Mouse (Mus musculus): ENCODE results near the gene Ifit2. TPM values are rescaled to one million over a fixed set of nuclear protein-coding genes. Genes with fewer than 3 reads are reported as not detected.

Gene Ifit2
- 14.3 TPM for polyA plus RNA-seq (2014; fragmentation: Illumina TruSeq; extraction: RNeasy Lipid Tissue Mini Kit (QIAGEN cat#74804); ENCODE audit: low replicate concordance)

DNA sequence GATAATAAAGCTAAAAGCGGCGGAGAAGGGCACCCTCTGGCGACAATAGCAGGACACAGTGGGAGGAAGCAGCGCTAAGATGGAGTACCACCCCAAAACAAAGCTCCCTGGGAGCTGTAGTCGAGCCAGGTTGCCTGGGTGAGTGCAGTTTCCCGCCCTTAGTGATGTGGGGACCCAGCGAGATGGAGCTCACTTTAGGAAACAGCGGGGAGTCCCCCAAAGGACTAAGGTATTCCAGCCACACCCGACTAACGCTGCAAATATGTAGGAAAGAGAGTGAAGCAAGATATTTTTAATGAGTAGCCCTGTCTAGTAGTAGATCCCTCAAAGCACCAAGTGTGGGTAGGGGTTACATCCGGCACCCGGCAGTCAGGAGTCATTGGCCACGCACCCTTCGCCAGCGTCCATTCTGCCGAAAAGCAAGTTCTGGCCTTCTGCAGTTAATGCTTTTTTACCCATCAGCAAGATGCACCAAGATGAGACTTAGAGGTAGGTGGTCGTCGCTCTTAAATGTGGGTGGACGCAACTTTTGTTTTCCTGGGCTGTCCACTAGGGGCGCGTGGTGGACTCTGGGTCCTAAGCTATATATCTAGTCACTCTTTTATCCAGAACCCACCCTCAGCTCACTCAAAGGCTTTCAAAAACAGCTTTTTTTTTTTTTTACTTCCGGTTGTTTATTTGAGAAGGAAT lies at the start of gene Ifit2:
Gene Ifit2 (plus strand): TSS at position 161 of the 690 bp plus-strand sequence.

DNA sequence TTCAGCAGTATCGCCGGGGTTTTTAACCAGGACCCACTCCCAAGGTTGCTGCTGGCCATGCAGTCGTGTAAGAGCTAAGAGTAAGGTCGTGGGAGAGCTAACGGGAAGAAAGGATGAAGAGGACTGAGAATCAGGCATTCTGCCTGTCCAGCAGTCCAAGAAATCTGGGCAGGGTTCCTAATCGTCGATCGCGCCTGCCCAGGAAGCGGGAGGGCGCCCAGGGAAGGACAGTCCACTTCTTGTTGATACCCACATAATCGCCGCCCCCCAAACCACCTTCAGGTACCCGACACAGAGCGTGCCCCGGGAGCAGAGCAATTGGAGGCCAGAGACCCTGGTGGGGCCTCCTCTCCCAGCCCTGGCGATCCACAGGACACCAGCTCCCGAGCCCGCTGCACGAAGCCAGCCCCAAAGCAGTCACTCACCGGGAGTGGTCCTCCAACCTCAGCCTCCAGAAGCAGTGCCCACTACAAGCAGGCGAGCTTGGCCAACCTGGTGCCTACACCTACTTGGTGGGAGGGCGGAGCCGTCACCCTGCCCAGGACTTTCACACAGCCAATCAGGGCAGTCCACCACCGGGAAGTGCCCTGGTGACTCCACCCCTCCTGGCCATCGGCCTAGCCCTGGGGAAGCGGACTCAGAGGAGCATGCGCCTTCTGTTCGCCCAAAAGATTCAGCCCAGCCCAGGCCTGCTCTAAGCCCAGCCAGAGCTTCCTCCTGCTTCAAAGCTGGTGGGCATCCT lies 23.4 kb upstream of the Ifit2 start, which contains the start of gene Lipa:
Gene Lipa (minus strand): TSS at position 534 of the 742 bp plus-strand sequence.

DNA sequence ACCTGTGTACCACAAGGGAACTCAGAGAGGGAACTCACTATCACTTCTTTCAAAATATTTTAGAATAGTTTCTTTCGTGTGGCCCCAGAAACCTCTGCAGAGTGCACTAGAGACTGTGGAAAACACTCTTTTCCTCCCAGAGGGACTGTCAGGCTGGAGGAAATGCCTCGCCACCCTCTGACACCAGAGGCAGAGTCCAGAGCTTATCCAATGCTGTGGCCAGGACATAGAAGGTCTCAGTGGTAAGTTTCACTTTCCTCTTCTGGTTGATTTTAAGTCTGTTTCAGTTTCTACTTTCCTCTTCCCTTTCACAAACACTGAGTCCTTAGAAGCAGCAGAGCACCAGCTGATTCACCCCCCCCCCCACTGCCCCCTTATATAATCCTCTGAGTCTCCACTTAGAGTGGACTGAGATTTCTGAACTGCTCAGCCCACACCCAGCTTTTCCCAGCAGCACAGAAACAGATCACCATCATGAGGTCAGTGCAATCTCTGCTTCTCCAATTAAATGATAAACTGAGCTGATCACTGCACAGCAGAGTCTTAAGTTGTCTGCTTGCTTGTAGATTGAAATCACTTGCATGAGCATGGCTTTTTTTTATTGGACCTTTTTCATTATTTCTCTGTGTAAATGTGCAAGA lies 32.8 kb downstream of the Ifit2 start, which contains the start of gene Ifit3:
Gene Ifit3 (plus strand): TSS at position 406 of the 641 bp plus-strand sequence.

DNA sequence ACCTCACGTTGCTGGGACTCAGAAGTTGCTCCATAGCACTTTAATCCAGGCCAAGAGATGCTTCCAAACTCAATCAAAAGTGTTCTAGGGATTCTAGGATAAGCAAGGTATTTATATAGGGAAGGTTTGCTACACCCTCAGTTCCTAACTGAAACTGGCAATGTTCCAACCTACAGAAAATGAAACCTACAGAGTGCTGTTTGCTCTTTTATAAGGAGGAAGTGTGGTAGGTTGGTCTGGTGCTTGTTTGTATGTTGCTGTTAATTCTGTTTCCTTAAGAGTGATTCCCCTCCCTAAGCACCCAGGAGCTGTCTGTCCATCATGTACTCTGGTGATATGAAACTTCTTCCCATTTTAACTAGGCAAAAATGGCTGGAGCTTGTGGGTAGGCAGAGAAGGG lies 51.4 kb downstream of the Ifit2 start, which contains the start of gene Ifit1bl1:
Gene Ifit1bl1 (minus strand): TSS at position 69 of the 400 bp plus-strand sequence.

DNA sequence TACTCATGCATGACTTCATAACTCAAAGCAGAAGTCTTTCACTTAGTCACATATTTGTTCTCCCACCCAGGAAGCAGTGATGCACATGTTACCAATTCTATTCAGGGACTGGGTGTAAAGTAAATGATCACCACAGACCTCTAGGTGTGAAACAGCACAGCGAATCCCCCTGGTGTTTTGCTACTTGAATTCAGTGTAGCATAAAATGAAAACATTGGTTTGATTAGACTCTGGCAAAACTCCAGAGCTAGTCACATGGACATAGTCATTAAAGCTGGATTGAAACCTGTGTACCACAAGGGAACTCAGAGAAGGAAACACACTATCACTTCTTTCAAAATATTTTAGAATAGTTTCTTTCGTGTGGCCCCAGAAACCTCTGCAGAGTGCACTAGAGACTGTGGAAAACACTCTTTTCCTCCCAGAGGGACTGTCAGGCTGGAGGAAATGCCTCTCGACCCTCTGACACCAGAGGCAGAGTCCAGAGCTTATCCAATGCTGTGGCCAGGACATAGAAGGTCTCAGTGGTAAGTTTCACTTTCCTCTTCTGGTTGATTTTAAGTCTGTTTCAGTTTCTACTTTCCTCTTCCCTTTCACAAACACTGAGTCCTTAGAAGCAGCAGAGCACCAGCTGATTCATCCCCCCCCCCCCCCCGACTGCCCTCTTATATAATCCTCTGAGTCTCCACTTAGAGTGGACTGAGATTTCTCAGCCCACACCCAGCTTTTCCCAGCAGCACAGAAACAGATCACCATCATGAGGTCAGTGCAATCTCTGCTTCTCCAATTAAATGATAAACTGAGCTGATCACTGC lies 57.0 kb downstream of the Ifit2 start, which contains the start of gene Ifit3b:
Gene Ifit3b (plus strand): TSS at position 734 of the 815 bp plus-strand sequence.

Other genes starting within 250 kb of the Ifit2 start
- 3.3 TPM for gene Ch25h, start 75.5 kb upstream of the Ifit2 start, polyA plus RNA-seq (2014; fragmentation: Illumina TruSeq; extraction: RNeasy Lipid Tissue Mini Kit (QIAGEN cat#74804); ENCODE audit: low replicate concordance)
- gene Lipa, start 23.2 kb upstream of the Ifit2 start, polyA plus RNA-seq (2014; fragmentation: Illumina TruSeq; extraction: RNeasy Lipid Tissue Mini Kit (QIAGEN cat#74804); ENCODE audit: low replicate concordance), result 190 TPM
- 22.7 TPM for gene Ifit3, start 32.8 kb downstream of the Ifit2 start, polyA plus RNA-seq (2014; fragmentation: Illumina TruSeq; extraction: RNeasy Lipid Tissue Mini Kit (QIAGEN cat#74804); ENCODE audit: low replicate concordance)
- gene Ifit1bl1, start 51.3 kb downstream of the Ifit2 start, polyA plus RNA-seq (2014; fragmentation: Illumina TruSeq; extraction: RNeasy Lipid Tissue Mini Kit (QIAGEN cat#74804); ENCODE audit: low replicate concordance), result 169 TPM
- 5.6 TPM for gene Ifit3b, start 57.3 kb downstream of the Ifit2 start, polyA plus RNA-seq (2014; fragmentation: Illumina TruSeq; extraction: RNeasy Lipid Tissue Mini Kit (QIAGEN cat#74804); ENCODE audit: low replicate concordance)
- 470 TPM for gene Ifit1bl2, start 90.0 kb downstream of the Ifit2 start, polyA plus RNA-seq (2014; fragmentation: Illumina TruSeq; extraction: RNeasy Lipid Tissue Mini Kit (QIAGEN cat#74804); ENCODE audit: low replicate concordance)
- 95.2 TPM for gene Ifit1, start 90.2 kb downstream of the Ifit2 start, polyA plus RNA-seq (2014; fragmentation: Illumina TruSeq; extraction: RNeasy Lipid Tissue Mini Kit (QIAGEN cat#74804); ENCODE audit: low replicate concordance)
- 8.1 TPM for gene Slc16a12, start 196.6 kb downstream of the Ifit2 start, polyA plus RNA-seq (2014; fragmentation: Illumina TruSeq; extraction: RNeasy Lipid Tissue Mini Kit (QIAGEN cat#74804); ENCODE audit: low replicate concordance)